Mouse (Mus musculus) heart, embryonic 14.5 days (tissue): ENCODE data around the gene Pold1. TPM values are rescaled to one million over a fixed set of nuclear protein-coding genes. Genes with fewer than 3 reads are reported as not detected.

ENCODE experiments used
- ATAC-seq: fragments of 200-750 bp; cut with Nextera tagmentation; 2 replicates; pipeline ENCODE4 v1.8.0; 2017; ENCODE audit warnings: low read depth, moderate TSS enrichment; ENCODE audit not compliant: insufficient number of reproducible peaks, insufficient read depth, low FRiP score
- H3K27ac ChIP-seq, 2 experiments: fragments of 200-500 bp in 1 of 2; fragments of 300-500 bp in 1 of 2; sonication (generic) in 1 of 2; replicated peaks in 1 of 2; 2 replicates each; pipeline ENCODE4 v1.5.1; 2012 to 2014; ENCODE audit warnings: low read depth in 2 of 2, low read length in 2 of 2, control low read depth in 1 of 2, mild to moderate bottlenecking in 1 of 2, mixed read lengths in 1 of 2; ENCODE audit not compliant: control insufficient read depth in 1 of 2, insufficient read depth in 1 of 2
- H3K27me3 ChIP-seq: fragments of 300-500 bp; sonication (generic); 2 replicates; pipeline ENCODE4 v1.6.1; 2014; ENCODE audit warnings: mild to moderate bottlenecking, low read length, control low read depth; ENCODE audit not compliant: control insufficient read depth, insufficient read depth
- H3K36me3 ChIP-seq: fragments of 300-500 bp; sonication (generic); 2 replicates; pipeline ENCODE4 v1.6.1; 2014; ENCODE audit warnings: mild to moderate bottlenecking, control low read depth, low read length, mixed read lengths; ENCODE audit not compliant: control insufficient read depth, insufficient read depth
- H3K4me1 ChIP-seq, 2 experiments: fragments of 200-500 bp in 1 of 2; fragments of 300-500 bp in 1 of 2; sonication (generic) in 1 of 2; 2 replicates each; pipeline ENCODE4 v1.6.1; 2012 to 2014; ENCODE audit warnings: low read length in 2 of 2, control low read depth in 1 of 2, mixed read lengths in 1 of 2; ENCODE audit not compliant: control insufficient read depth in 2 of 2, insufficient read depth in 2 of 2
- H3K4me2 ChIP-seq: fragments of 300-500 bp; sonication (generic); 2 replicates; pipeline ENCODE4 v1.6.1; 2014; ENCODE audit warnings: mild to moderate bottlenecking, low read length
- H3K4me3 ChIP-seq, 2 experiments: fragments of 200-500 bp in 1 of 2; fragments of 300-500 bp in 1 of 2; sonication (generic) in 1 of 2; 2 replicates each; pipeline ENCODE4 v1.5.1; 2012 to 2014; ENCODE audit warnings: low read length in 2 of 2, mild to moderate bottlenecking in 2 of 2, control low read depth in 1 of 2, low read depth in 1 of 2, moderate library complexity in 1 of 2; ENCODE audit not compliant: control insufficient read depth in 1 of 2, insufficient read depth in 1 of 2
- H3K9ac ChIP-seq: fragments of 300-500 bp; sonication (generic); 2 replicates; pipeline ENCODE4 v1.6.1; 2014; ENCODE audit warnings: mild to moderate bottlenecking, low read length
- H3K9me3 ChIP-seq: fragments of 300-500 bp; sonication (generic); 2 replicates; pipeline ENCODE4 v1.6.1; 2016; ENCODE audit warnings: low read length, control low read depth; ENCODE audit not compliant: control insufficient read depth
- WGBS: fragments of 180-500 bp; shearing (Covaris S2); extraction: QIAGEN DNeasy Blood & Tissue Kit; methylation state at CpG from one replicate; pipeline ENCODE4 v1.1.7; 2014; 5-methylcytosine and 5-hydroxymethylcytosine counted together
- polyA plus RNA-seq: library from polyadenylated mRNA; unstranded; fragments of >200 nt; fragmentation: Nextera tagmentation; extraction: Ambion mirVana; gene quantifications from 2 replicates; pipeline ENCODE4 v1.2.1, GENCODE M21; 2014

The Pold1 gene
- polyA plus RNA-seq, 1 experiment from 2014 or later: 29.2 TPM

GRCm38 (mm10) chr7:44587676-44588075, 39.0 kb upstream of the Pold1 start:
- peaks cover 6 to 23% of the 10 kb centered on the region in 2 experiments; a peak in 3 of 4 replicates for H3K4me1 ChIP-seq
- H3K9me3 ChIP-seq: no peaks in the 10 kb centered on the region
- H3K4me2 ChIP-seq: no peak overlapping the region
- H3K27me3 ChIP-seq: peaks cover 81% of the 10 kb centered on the region
- 42% methylated on average over 6 of the region's 6 CpGs for WGBS
- H3K27ac ChIP-seq: no peak overlapping the region
- H3K9ac ChIP-seq: no peak overlapping the region
- H3K36me3 ChIP-seq: no peaks in the 10 kb centered on the region
- H3K4me3 ChIP-seq: no peak overlapping the region
- no peak for ATAC-seq

GRCm38 (mm10) chr7:44586930-44587329, 38.3 kb upstream of the Pold1 start:
- H3K36me3 ChIP-seq: no peaks in the 10 kb centered on the region
- WGBS: 1% methylated on average over 18 of the region's 18 CpGs
- no peak for ATAC-seq
- no peaks in the 10 kb centered on the region for H3K9me3 ChIP-seq
- H3K4me3 ChIP-seq: peak overlapping the region; percentile 23 to 27; a peak in 3 of 4 replicates
- H3K27ac ChIP-seq: no peak overlapping the region
- H3K4me2 ChIP-seq: peak overlapping the region; percentile 54
- H3K27me3 ChIP-seq: peaks cover 74% of the 10 kb centered on the region
- H3K4me1 ChIP-seq: peaks cover 6 to 23% of the 10 kb centered on the region in 2 experiments; a peak in 3 of 4 replicates
- no peak overlapping the region for H3K9ac ChIP-seq

- peak overlapping the region; percentile 54 for H3K4me2 ChIP-seq
- H3K27me3 ChIP-seq: peaks cover 70% of the 10 kb centered on the region
- H3K4me1 ChIP-seq: peaks cover 6 to 19% of the 10 kb centered on the region in 2 experiments; a peak in 3 of 4 replicates
- H3K9me3 ChIP-seq: no peaks in the 10 kb centered on the region
- no peak overlapping the region for H3K9ac ChIP-seq
- H3K27ac ChIP-seq: no peak overlapping the region
- H3K4me3 ChIP-seq: peak overlapping the region; percentile 10 to 23; a peak in 3 of 4 replicates
- 16% methylated on average over 19 of the region's 19 CpGs for whole genome bisulfite sequencing
- ATAC-seq: no peak
- H3K36me3 ChIP-seq: no peaks in the 10 kb centered on the region
These were observed 37.9 kb upstream of the Pold1 start for GRCm38 (mm10) chr7:44586518-44586917.

- Histone ChIP-seq H3K4me2 (no peak overlapping the region), H3K27me3 (peaks cover 65% of the 10 kb centered on the region), H3K27ac (no peak overlapping the region), H3K9me3 (no peaks in the 10 kb centered on the region), H3K9ac (no peak overlapping the region), H3K4me3 (no peak overlapping the region), H3K36me3 (no peaks in the 10 kb centered on the region), H3K4me1 (peaks cover 6 to 14% of the 10 kb centered on the region in 2 experiments; a peak in 3 of 4 replicates)
- no peak for ATAC-seq
- WGBS: 79% methylated on average over 6 of the region's 6 CpGs
These were observed 37.0 kb upstream of the Pold1 start for GRCm38 (mm10) chr7:44585606-44586005.

GRCm38 (mm10) chr7:44584921-44585320, 36.3 kb upstream of the Pold1 start:
- Histone ChIP-seq H3K4me1 (peaks cover 4 to 14% of the 10 kb centered on the region in 2 experiments; a peak in 3 of 4 replicates), H3K9ac (no peak overlapping the region), H3K9me3 (no peaks in the 10 kb centered on the region), H3K27ac (no peak overlapping the region), H3K36me3 (no peaks in the 10 kb centered on the region), H3K4me3 (no peak overlapping the region), H3K4me2 (no peak overlapping the region), H3K27me3 (peaks cover 58% of the 10 kb centered on the region)
- ATAC-seq: no peak
- WGBS: 74% methylated on average over 6 of the region's 6 CpGs

- H3K4me1 ChIP-seq: peaks cover 4 to 13% of the 10 kb centered on the region in 2 experiments; a peak in 3 of 4 replicates
- H3K9ac ChIP-seq: no peak overlapping the region
- no peak overlapping the region for H3K27ac ChIP-seq
- WGBS: 65% methylated on average over 4 of the region's 4 CpGs
- peaks cover 52% of the 10 kb centered on the region for H3K27me3 ChIP-seq
- H3K36me3 ChIP-seq: no peaks in the 10 kb centered on the region
- no peak for ATAC-seq
- no peaks in the 10 kb centered on the region for H3K9me3 ChIP-seq
- H3K4me3 ChIP-seq: no peak overlapping the region
- H3K4me2 ChIP-seq: no peak overlapping the region
These were observed 35.7 kb upstream of the Pold1 start for GRCm38 (mm10) chr7:44584265-44584804.

- Histone ChIP-seq H3K9me3 (peaks cover 3% of the 10 kb centered on the region; the same call in 1 of the 2 replicates), H3K27ac (no peak overlapping the region), H3K9ac (no peak overlapping the region), H3K4me1 (peaks cover 4% of the 10 kb centered on the region in 2 experiments; a peak in 1 of 4 replicates), H3K4me2 (no peak overlapping the region), H3K27me3 (peaks cover 40% of the 10 kb centered on the region), H3K36me3 (no peaks in the 10 kb centered on the region), H3K4me3 (no peak overlapping the region)
- 68% methylated on average over 1 of the region's 1 CpGs for WGBS
- ATAC-seq: no peak
These were observed 34.5 kb upstream of the Pold1 start for GRCm38 (mm10) chr7:44583146-44583545.

- 53% methylated on average over 5 of the region's 5 CpGs for WGBS
- H3K9ac ChIP-seq: no peak overlapping the region
- H3K4me2 ChIP-seq: no peak overlapping the region
- no peak overlapping the region for H3K27ac ChIP-seq
- peaks cover 4% of the 10 kb centered on the region in 2 experiments; a peak in 1 of 4 replicates for H3K4me1 ChIP-seq
- H3K9me3 ChIP-seq: peaks cover 3% of the 10 kb centered on the region; the same call in 1 of the 2 replicates
- H3K4me3 ChIP-seq: no peak overlapping the region
- peaks cover 36% of the 10 kb centered on the region for H3K27me3 ChIP-seq
- no peaks in the 10 kb centered on the region for H3K36me3 ChIP-seq
- no peak for ATAC-seq
These were observed 34.1 kb upstream of the Pold1 start for GRCm38 (mm10) chr7:44582709-44583108.
